Mouse (Mus musculus) G1E (cell line): ENCODE measurements at regions not wholly inside any gene's neighbourhood (a gene's known extent, or its start where the extent isn't known, plus 50 kb on each side); places are given as distances from the start of the nearest gene placed in this dataset.

ENCODE experiments used
- CTCF ChIP-seq: IDR thresholded peaks from 2 replicates; pipeline ENCODE4 v1.5.1; 2012; ENCODE audit warnings: low read depth, low read length, inconsistent platforms, mixed read lengths
- GATA1 ChIP-seq: IDR thresholded peaks from 2 replicates; pipeline ENCODE4 v1.6.1; 2012; ENCODE audit warnings: borderline replicate concordance, low read length, inconsistent platforms, mixed read lengths
- GATA2 ChIP-seq: IDR thresholded peaks from 2 replicates; pipeline ENCODE4 v1.6.1; 2012; ENCODE audit warnings: low read depth, low read length, inconsistent platforms, borderline replicate concordance
- TAL1 ChIP-seq: conservative IDR thresholded peaks from 2 replicates; pipeline ENCODE4 v1.6.1; 2012; ENCODE audit warnings: low read depth, low read length, inconsistent platforms, mixed read lengths

DNA sequence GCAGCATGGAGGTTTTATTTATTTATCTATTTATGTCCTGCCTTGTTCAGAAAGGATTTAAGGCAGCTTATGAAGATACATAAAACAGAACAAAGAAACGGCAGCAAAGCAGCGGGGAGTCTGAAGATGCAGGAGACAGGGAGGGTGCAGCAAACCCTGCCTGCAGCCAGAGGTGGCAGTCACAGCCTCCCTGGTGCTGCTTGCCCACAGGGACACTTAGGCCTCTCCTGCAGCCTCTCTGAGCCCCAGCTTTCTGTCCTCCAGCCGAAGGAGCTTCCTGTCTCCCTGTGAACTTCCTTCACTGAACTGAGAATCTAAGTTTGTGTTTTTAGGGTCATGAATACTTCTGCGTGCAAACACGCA, 353.0 kb downstream of the Mroh4 start:
- TF ChIP-seq CTCF (no peak), TAL1 (no peak), GATA2 (no peak), GATA1 (no peak)
